Mouse (Mus musculus) MEL (cell line): ENCODE measurements around the gene Gm14440. TPM values are rescaled to one million over a fixed set of nuclear protein-coding genes. Genes with fewer than 3 reads are reported as not detected.
"Not testable (repeated sequence)": the region's sequence is repeated elsewhere in the genome, so short reads cannot be mapped to it uniquely, and the experiment has no call there.

Experiments used
- DNase-seq: peaks from one replicate; pipeline ENCODE4 v3.0.0; 2011; ENCODE audit warnings: low read depth, low spot score
- H3K27ac ChIP-seq: 2 replicates; pipeline ENCODE4 v1.5.1; 2012; ENCODE audit warnings: low read depth, mild to moderate bottlenecking, control low read depth, low read length, moderate library complexity; ENCODE audit not compliant: control insufficient read depth
- H3K27me3 ChIP-seq, 2 experiments: fragments of 150-350 bp in 1 of 2; sonication (generic) in 1 of 2; 2 replicates each; pipeline ENCODE4 v1.6.1; 2012; ENCODE audit warnings: low read length in 2 of 2, mild to moderate bottlenecking in 2 of 2, improper control_type of control experiment in 1 of 2, moderate library complexity in 1 of 2; ENCODE audit not compliant: insufficient read depth in 2 of 2, control insufficient read depth in 1 of 2
- H3K36me3 ChIP-seq, 2 experiments: 2 replicates each; pipeline ENCODE4 v1.6.1; 2012 to 2014; ENCODE audit warnings: low read length in 2 of 2, improper control_type of control experiment in 1 of 2, inconsistent platforms in 1 of 2, mild to moderate bottlenecking in 1 of 2; ENCODE audit not compliant: insufficient read depth in 2 of 2, control insufficient read depth in 1 of 2
- H3K4me1 ChIP-seq, 2 experiments: fragments of 150-350 bp in 1 of 2; sonication (generic) in 1 of 2; 2 replicates each; pipeline ENCODE4 v1.6.1; 2012; ENCODE audit warnings: low read length in 2 of 2, improper control_type of control experiment in 1 of 2, mild to moderate bottlenecking in 1 of 2; ENCODE audit not compliant: insufficient read depth in 2 of 2, control insufficient read depth in 1 of 2
- H3K4me3 ChIP-seq, 2 experiments: fragments of 150-350 bp in 1 of 2; sonication (generic) in 1 of 2; 2 replicates each; pipeline ENCODE4 v1.5.1; 2012; ENCODE audit warnings: low read depth in 2 of 2, low read length in 2 of 2, mild to moderate bottlenecking in 2 of 2, moderate library complexity in 2 of 2, control low read depth in 1 of 2, improper control_type of control experiment in 1 of 2; ENCODE audit not compliant: control insufficient read depth in 1 of 2, insufficient read depth in 1 of 2
- H3K79me2 ChIP-seq: 2 replicates; pipeline ENCODE4 v1.6.1; 2012; ENCODE audit warnings: mild to moderate bottlenecking, low read length, moderate library complexity; ENCODE audit not compliant: control insufficient read depth, poor library complexity, insufficient read depth
- H3K9ac ChIP-seq: 2 replicates; pipeline ENCODE4 v1.6.1; 2012; ENCODE audit warnings: low read depth, mild to moderate bottlenecking, control low read depth, low read length, moderate library complexity; ENCODE audit not compliant: control insufficient read depth, poor library complexity, severe bottlenecking
- H3K9me3 ChIP-seq: fragments of 150-350 bp; sonication (generic); replicated peaks from 2 replicates; pipeline ENCODE4 v1.6.1; 2012; ENCODE audit warnings: mild to moderate bottlenecking, low read length, improper control_type of control experiment, moderate library complexity; ENCODE audit not compliant: insufficient read depth
- polyA plus RNA-seq, 2 experiments: library from polyadenylated mRNA; stranded (reverse) in 1 of 2; unstranded in 1 of 2; fragments of >175 nt in 1 of 2; fragments of >200 nt in 1 of 2; gene quantifications; 2 replicates each; pipeline versions ENCODE4 v1.2.1 to v1.2.4; 2012; ENCODE audit warnings: low replicate concordance in 2 of 2, low read depth in 1 of 2; ENCODE audit not compliant: insufficient read length in 2 of 2, insufficient read depth in 1 of 2, missing spikeins in 1 of 2
- total RNA-seq: library from RNA; depleted of rRNA; stranded (reverse); fragments of 300-350 nt; gene quantifications from 2 replicates; pipeline ENCODE4 v1.2.3, GENCODE M21; 2012; rRNA removed

The Gm14440 gene
- not detected in 2 replicates for total RNA-seq
- polyA plus RNA-seq: under 1 TPM in 1 of 2 experiments, not detected in 1; 0.52 TPM

GRCm38 (mm10) chr2:175274825-175275224 lies at the start of gene Gm14440:
Gene Gm14440, plus strand, starts transcription at chr2:175275125.
- H3K27ac ChIP-seq, H3K9me3 ChIP-seq, H3K4me3 ChIP-seq, H3K4me1 ChIP-seq, H3K9ac ChIP-seq, DNase-seq, H3K79me2 ChIP-seq, H3K36me3 ChIP-seq, H3K27me3 ChIP-seq: not testable (repeated sequence)

Other genes starting within 250 kb of the Gm14440 start
- 0.78 and 1.4 TPM in 2 replicates for gene Gm14393, start 207.3 kb upstream of the Gm14440 start, total RNA-seq
- gene Gm14393, start 207.3 kb upstream of the Gm14440 start, polyA plus RNA-seq: under 1 TPM in 1 of 2 experiments, not detected in 1; 0.56 TPM
- gene Gm14399, start 133.1 kb upstream of the Gm14440 start, total RNA-seq: 0.33 and 1.1 TPM in 2 replicates
- 1,000 to 10,000 TPM in 1 of 2 experiments, 1 to 10 TPM in 1; 1.1 to 2,404 TPM for gene Gm14399, start 133.1 kb upstream of the Gm14440 start, polyA plus RNA-seq
- 0.29 and 0.62 TPM in 2 replicates for gene Gm14443, start 99.3 kb upstream of the Gm14440 start, total RNA-seq
- under 1 TPM in 1 of 2 experiments, not detected in 1; 0.17 TPM for gene Gm14443, start 99.3 kb upstream of the Gm14440 start, polyA plus RNA-seq
- gene Gm14391, start 68.2 kb upstream of the Gm14440 start, total RNA-seq: 4.4 and 6.8 TPM in 2 replicates
- 100 to 1,000 TPM in 1 of 2 experiments, 1 to 10 TPM in 1; 3.0 to 306 TPM for gene Gm14391, start 68.2 kb upstream of the Gm14440 start, polyA plus RNA-seq
- gene Gm4631, start 63.1 kb downstream of the Gm14440 start, total RNA-seq: 6.8 and 11.4 TPM in 2 replicates
- 100 to 1,000 TPM in 1 of 2 experiments, 1 to 10 TPM in 1; 9.5 to 544 TPM for gene Gm4631, start 63.1 kb downstream of the Gm14440 start, polyA plus RNA-seq
- gene Zfp968, start 97.3 kb downstream of the Gm14440 start, total RNA-seq: 4.8 and 5.2 TPM in 2 replicates
- gene Zfp968, start 97.3 kb downstream of the Gm14440 start, polyA plus RNA-seq: 1,000 to 10,000 TPM in 1 of 2 experiments, under 1 TPM in 1; 0.96 to 2,903 TPM
- 4.5 and 5.2 TPM in 2 replicates for gene Gm4724, start 160.7 kb downstream of the Gm14440 start, total RNA-seq
- 1 to 10 TPM in 1 of 2 experiments, not detected in 1; 4.3 TPM for gene Gm4724, start 160.7 kb downstream of the Gm14440 start, polyA plus RNA-seq
- 2.5 and 3.4 TPM in 2 replicates for gene Zfp965, start 194.9 kb downstream of the Gm14440 start, total RNA-seq
- gene Zfp965, start 194.9 kb downstream of the Gm14440 start, polyA plus RNA-seq: 100 to 1,000 TPM in 1 of 2 experiments, 1 to 10 TPM in 1; 6.9 to 400 TPM